Mouse (Mus musculus) brain, embryonic 14.5 days (tissue): Measurements from ENCODE around the gene Rsph1.

Experiments used
- CTCF ChIP-seq: fragments of 200-500 bp; IDR thresholded peaks from 2 replicates; pipeline ENCODE4 v1.5.1; 2012; ENCODE audit warnings: inconsistent platforms, mild to moderate bottlenecking, moderate library complexity, borderline replicate concordance; ENCODE audit not compliant: insufficient read depth, insufficient read length; ENCODE audit errors: extremely low read depth
- POLR2A ChIP-seq: fragments of 200-500 bp; IDR thresholded peaks from 2 replicates; pipeline ENCODE4 v1.6.1; 2012; ENCODE audit warnings: mild to moderate bottlenecking, inconsistent platforms, borderline replicate concordance; ENCODE audit not compliant: poor library complexity, insufficient read depth, insufficient read length, severe bottlenecking; ENCODE audit errors: extremely low read depth

DNA sequence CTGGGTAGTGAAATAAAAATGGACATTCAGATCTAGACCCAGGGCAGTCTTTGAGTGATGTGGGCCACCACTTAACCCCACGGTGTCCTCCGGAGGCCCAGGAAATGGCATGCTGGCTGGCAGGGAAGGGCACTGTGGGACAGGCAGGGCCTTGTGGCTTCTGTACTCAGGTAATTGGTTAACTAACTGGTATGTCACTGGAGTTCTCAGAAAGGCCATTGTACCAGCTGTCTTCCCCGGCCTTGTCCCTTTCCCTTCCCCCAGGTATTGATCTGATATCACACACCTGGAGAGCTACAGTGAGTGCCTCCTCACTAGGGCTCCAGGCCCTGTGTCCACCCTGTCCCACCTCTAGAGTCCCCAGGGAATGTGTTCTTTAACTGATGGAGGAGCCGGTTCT, 46.2 kb upstream of the Rsph1 start:
- no peak for TF ChIP-seq CTCF
- TF ChIP-seq POLR2A = no peak
